Mouse (Mus musculus) MEL-GATA-1-ER (cell line): ENCODE measurements around the gene Hist2h4.
A peak's percentile ranks its signal among the peaks of the same experiment; 100 is the strongest.
"Not testable (repeated sequence)": the region's sequence is repeated elsewhere in the genome, so short reads cannot be mapped to it uniquely, and the experiment has no call there.

Experiments
- DNase-seq: peaks from one replicate; pipeline ENCODE4 v3.0.0-alpha.2; 2012; ENCODE audit warnings: low read depth; ENCODE audit errors: extremely low read depth

Hist2h4 gene

GRCm38 (mm10) chr3:96269511-96270474 is 6.7 kb upstream of the Hist2h4 start, which contains the start of gene Hist2h2bb:
TSS of gene Hist2h2bb (plus strand) at chr3:96269752.
- peak; percentile 100 for DNase-seq

GRCm38 (mm10) chr3:96268776-96269378 is 5.8 kb upstream of the Hist2h4 start:
- DNase-seq, result not testable (repeated sequence)

GRCm38 (mm10) chr3:96268051-96268775 is 5.1 kb upstream of the Hist2h4 start, which contains the start of gene Hist2h3b:
TSS of gene Hist2h3b (plus strand) at chr3:96268654.
- DNase-seq, result peak; percentile 100

- no peak for DNase-seq
Observed at GRCm38 (mm10) chr3:96267541-96267940, 4.4 kb upstream of the Hist2h4 start.

GRCm38 (mm10) chr3:96266132-96266710 is 3.1 kb upstream of the Hist2h4 start:
- DNase-seq, result peak; percentile 84

GRCm38 (mm10) chr3:96264404-96264949 is 1.4 kb upstream of the Hist2h4 start:
- no peak for DNase-seq

GRCm38 (mm10) chr3:96263558-96264403 is 670 bp upstream of the Hist2h4 start:
- DNase-seq, result peak; percentile 83

GRCm38 (mm10) chr3:96262216-96262875 is 765 bp downstream of the Hist2h4 start:
- peak; percentile 98 for DNase-seq

GRCm38 (mm10) chr3:96261623-96262022 is 1.5 kb downstream of the Hist2h4 start:
- DNase-seq, result no peak

GRCm38 (mm10) chr3:96260220-96260619 is 2.9 kb downstream of the Hist2h4 start:
- no peak for DNase-seq

- no peak for DNase-seq
Observed at GRCm38 (mm10) chr3:96257190-96257589, 5.9 kb downstream of the Hist2h4 start.

- DNase-seq, result no peak
Observed at GRCm38 (mm10) chr3:96255926-96256593, 7.1 kb downstream of the Hist2h4 start.

GRCm38 (mm10) chr3:96254683-96255355 is 8.3 kb downstream of the Hist2h4 start:
- DNase-seq, result peak; percentile 93

GRCm38 (mm10) chr3:96251787-96252186 is 11.3 kb downstream of the Hist2h4 start:
- DNase-seq, result no peak

GRCm38 (mm10) chr3:96250890-96251289 is 12.2 kb downstream of the Hist2h4 start:
- DNase-seq, result no peak

GRCm38 (mm10) chr3:96249034-96249345 is 14.1 kb downstream of the Hist2h4 start:
- no peak for DNase-seq

GRCm38 (mm10) chr3:96248141-96249033 is 14.7 kb downstream of the Hist2h4 start:
- peak; percentile 71 for DNase-seq
